Mouse (Mus musculus): ENCODE data around the gene Fasn.
"Not testable (repeated sequence)": the region's sequence is repeated elsewhere in the genome, so short reads cannot be mapped to it uniquely, and the experiment has no call there.

Gene Fasn

DNA sequence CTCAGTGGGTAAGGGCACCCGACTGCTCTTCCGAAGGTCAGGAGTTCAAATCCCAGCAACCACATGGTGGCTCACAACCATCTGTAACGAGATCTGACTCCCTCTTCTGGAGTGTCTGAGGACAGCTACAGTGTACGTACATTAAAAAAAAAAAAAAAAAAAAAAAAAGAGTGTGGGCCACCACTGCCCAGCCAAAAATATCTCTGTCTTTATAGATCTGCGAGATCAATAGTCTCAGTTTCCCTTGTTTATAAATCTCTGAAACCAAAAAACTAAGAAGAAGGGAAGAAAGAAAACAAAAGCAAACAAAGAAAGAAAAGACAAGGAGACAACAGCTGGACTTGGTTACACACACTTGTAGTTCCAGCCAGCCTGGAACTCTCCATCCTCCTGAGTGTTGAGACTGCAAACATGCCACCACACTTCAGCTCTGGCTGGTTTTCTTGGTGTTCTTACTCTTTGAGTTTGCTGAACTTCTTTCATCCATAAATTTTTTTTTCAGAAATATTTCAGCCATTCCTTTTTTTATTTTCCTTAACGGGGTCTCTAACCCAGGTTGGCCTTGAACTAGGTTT lies 24.9 kb downstream of the Fasn start:
- in situ Hi-C loops (cut with MboI; ENCODE audit: low sequenced_read_pairs): no loop called here

DNA sequence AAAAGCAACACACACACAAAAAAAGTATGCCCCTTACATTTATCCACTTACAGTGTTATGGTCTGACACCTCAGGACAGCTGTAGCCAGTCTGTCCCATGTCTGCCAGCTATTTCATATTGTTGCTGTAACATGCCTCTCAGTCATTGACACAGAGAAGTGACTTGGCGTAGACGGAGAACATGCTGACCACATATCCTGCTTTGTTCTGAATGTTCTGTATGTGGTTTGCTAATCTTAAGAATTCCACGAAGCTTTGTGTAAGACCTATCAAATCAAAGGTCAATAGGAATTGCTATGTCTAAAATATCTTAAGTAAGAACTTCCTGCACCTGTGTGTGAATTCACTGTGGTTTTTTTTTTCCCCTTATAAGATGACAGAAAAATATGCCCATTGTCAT lies 26.1 kb downstream of the Fasn start:
- in situ Hi-C loops (cut with MboI; ENCODE audit: low sequenced_read_pairs): no loop called here

DNA sequence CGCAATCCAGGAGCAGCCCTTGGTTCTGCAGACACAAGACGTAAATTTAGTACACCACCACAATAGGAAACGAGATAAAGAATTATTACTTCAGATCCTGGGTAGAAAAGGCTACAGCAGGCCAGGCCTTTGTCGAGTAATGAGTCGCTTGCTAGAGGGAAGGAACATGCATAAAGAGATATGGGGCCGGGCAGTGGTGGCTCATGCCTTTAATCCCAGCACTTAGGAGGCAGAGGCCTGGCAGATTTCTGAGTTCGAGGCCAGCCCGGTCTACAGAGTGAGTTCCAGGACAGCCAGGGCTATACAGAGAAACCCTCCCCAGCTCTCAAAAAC lies 27.8 kb downstream of the Fasn start:
- in situ Hi-C loops (cut with MboI; ENCODE audit: low sequenced_read_pairs): no loop called here

DNA sequence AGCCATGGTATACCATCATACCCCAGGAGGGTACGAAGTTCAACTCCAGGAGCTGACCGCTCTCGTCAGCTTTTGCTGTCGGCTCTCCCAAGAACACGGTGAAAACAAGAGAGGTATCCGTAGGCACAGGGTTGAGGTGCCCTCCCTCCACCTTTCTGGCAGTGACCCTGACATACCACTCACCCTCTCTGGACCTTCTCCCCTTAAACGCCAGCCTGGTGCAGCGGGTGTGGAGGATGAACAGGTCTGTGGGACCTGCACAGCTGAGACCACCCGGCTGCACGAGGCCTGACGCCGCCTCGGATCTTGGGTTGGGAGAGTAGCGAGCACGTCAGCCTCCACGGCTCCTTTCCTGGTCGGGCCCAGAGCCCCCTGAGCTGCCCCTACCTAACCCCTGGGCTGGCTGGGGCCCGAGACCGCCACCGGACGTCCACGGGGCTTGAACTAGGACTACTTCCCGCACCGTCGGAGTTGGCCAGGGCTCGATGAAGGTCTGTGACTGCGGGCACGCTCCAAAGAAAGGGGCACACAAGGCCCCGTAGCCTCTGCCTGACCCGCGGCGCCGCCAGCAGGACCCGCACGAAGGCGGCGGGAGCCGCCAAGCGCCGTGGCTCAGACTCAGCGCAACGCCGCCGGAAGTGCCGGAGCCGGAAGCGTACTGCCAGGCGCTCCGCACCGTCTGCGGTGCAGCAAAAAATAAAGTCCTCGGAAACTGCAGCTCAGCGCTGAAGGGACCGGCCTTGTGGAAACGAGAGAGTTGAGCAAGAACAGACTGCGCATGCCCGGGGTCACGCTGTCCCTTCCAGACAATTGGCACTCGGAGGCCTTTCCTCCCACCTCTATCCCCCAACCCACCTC lies 28.4 kb downstream of the Fasn start, which contains the start of gene Dus1l:
Gene Dus1l, minus strand, starts transcription at position 648 of the 858 bp plus-strand sequence.
- in situ Hi-C loops (cut with MboI; ENCODE audit: low sequenced_read_pairs): no loop called here

DNA sequence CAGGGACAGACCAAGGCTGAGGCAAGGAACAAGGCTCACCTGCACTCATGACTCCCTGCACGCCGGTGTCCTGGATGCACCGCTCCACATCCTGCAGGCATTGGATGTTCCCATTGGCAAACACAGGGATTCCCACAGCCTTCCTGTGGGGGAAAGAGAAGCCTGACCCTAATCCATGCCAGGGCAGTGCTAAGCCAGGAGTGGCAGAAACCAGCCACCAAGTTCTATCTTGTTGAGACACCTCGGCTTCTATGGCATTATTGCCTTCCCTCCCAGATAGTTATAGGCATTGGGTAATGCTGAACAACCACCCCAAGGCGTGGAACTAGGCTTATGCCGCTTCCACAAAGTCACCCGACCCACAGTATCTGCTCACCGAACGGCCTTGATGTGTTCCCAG lies 31.7 kb downstream of the Fasn start:
- in situ Hi-C loops (cut with MboI; ENCODE audit: low sequenced_read_pairs): no loop called here

DNA sequence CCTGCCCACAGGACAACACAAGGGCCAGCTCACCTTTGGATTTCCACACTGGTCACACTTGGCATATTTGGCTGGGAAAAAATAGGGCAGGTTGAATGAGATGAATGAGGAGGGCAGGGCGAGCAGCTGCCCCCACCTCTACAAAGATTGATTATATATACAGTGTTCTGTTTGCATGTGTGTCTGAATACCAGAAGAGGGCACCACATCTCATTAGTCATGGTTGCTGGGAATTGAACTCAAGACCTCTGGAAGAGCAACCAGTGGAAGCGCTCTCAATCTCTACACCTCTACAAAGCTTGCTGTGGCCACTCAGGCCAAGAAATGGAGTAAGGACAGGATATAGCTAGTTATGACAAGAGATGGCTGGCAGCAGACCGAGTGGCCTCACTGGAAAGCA lies 34.5 kb downstream of the Fasn start:
- in situ Hi-C loops (cut with MboI; ENCODE audit: low sequenced_read_pairs): no loop called here

DNA sequence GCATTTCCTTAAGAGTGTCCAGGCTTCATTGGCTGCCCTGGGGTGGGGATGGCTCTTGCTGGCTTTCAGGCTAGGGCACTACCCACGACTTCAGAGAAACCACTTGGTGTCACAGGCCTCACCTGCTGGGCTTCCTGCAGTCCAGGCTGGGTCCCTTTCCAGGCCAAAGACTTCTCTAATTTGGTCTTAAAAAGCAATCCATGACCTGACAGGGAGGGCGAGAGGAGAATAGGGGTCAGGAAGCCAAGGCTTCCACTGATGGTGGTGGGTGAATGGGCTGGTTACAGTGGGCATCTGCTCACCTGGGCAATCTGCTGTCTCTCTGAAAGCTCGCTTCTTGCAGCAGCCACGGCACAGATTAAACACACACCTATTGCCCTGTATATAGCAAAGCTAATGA lies 35.0 kb downstream of the Fasn start:
- in situ Hi-C loops (cut with MboI; ENCODE audit: low sequenced_read_pairs): no loop called here

DNA sequence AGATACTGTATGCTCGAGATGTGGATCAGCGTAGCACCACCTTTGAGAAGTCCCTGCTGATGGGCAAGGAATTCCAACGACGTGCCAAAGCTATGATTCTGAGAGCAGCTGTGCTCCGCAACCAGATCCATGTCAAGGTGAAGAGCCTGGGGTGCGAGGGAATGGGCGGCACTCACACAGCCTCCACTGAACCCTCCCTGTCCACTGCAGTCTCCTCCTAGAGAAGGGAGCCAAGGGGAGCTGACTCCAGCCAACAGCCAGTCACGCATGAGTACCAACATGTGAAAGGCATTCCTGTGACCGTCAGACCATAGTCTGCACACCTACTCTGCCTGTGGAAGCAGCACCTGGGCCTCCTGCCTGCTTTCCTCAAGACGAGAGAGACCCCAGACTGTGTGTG lies 35.9 kb downstream of the Fasn start:
- in situ Hi-C loops (cut with MboI; ENCODE audit: low sequenced_read_pairs): not testable (repeated sequence)

DNA sequence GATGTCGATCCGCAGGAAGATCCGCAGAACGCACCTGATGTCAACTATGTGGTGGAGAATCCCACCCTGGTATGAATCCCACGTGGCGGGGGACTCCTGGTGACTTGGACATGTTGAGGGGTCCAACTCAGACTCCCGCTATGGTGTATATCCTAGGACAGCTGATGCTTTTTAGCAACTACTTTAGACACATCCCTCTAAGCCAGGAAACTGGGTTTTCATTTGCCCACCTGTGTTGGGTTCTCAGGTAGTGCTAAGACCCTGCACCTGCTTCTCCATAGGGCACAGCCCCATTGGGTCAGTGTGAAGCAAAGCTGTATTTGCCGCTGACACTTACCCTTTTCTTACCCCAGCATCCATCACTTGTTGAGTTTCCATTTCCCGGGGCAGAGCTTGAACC lies 39.2 kb downstream of the Fasn start:
- in situ Hi-C loops (cut with MboI; ENCODE audit: low sequenced_read_pairs): no loop called here

DNA sequence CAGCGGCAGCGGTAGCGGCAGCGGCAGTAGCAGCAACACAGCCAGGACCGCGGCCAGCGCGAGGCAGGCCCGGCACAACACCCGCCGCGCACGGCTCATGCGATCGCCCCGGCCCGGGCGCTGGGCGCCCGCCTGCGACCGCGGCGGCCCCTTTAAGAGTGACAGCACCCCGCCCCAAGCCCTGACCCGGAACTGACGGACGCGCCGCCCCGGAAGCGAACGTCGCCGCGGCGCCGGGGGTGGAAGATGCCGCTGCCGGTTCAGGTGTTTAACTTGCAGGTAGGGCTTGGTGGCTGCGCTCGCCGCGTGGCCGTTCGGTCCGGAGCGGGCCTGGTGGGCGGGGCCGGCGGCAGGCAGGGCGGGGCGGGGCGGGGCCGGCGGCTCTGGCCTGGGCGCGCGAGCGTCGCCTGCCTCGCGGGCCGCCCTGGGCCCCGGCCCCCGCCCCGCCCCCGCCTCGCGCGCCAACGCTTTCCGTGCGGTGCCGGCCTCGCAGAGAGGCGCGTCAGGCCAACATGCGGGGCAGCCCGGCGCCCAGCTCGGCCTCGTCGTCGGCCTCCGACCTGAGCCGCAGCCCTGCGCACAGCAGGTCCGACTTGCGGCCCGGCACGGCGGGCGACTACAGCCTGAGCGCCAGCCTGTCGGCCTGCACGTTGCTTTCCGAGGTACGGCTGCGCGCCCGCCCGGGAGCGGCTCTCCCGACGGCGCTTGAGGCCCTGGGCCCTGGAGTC lies 40.1 kb downstream of the Fasn start, which contains the start of the genes Rfng and Gps1:
Gene Rfng, minus strand, starts transcription at position 144 of the 728 bp plus-strand sequence.
Gene Gps1, plus strand, starts transcription at position 209 of the 728 bp plus-strand sequence.
- in situ Hi-C loops (cut with MboI; ENCODE audit: low sequenced_read_pairs): no loop called here

DNA sequence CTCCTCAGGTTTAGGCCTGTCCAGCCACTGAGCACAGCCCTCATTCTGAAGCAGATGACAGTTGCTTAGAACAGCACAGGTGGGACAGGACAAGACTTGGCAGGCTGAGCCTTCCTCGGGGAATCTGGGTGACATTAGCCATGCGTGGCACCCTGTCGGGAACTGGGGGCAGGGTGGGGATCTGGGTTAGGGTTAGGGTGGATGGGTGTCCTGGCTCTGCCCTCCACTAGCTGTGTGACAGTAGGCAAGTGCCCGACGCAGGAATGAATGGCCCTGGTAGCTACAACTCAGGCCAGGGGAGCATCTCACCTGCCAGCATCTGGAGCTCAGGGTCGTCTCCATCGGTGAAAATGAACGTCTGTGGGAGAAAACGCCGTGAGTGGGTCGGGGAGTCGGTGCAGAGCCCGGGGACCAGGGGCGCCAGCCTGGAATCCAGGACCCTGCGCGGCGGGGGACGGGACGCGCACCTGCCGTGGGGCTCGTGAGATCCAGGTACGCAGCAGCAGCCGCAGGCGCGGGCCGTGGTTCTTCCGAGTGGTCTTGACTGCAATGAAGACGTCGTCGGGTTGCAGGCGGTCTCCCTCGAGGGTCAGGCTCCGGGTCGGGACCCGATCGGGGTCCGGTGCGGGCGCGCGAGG lies 40.8 kb downstream of the Fasn start:
- in situ Hi-C loops (cut with MboI; ENCODE audit: low sequenced_read_pairs): no loop called here

DNA sequence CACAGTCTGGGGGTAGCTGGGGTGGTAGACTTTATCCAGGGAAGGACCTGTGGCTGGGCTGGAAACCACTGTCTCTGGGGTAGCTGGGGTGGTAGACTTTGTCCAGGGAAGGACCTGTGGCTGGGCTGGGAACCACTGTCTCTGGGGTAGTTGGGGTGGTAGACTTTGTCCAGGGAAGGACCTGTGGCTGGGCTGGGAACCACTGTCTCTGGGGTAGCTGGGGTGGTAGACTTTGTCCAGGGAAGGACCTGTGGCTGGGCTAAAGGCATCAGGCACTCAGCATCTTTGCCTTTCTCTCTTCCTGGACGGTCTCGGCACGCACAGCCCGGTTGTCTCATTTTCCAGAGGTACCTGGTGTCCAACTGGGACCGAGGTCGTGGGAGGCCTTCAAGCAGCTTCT lies 43.0 kb downstream of the Fasn start:
- in situ Hi-C loops (cut with MboI; ENCODE audit: low sequenced_read_pairs): not testable (repeated sequence)

DNA sequence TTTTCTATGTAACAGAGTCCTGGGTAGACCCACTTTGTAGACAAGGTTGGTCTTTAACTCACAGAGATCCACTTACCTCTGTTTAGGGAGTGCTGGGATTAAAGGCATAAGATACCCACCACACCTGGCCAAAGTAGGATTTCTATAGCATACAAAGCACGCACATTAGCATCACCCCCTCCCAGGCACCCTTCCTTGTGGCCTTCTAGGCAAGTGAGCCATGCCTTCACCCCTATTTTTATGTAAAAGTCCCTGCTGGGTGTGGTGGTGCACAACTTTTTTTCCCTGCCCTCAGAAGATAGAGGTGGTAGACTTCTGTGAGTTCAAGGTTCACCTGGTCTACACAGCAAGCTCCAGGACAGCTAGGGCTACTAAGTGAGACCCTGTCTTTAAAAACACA lies 44.5 kb downstream of the Fasn start:
- in situ Hi-C loops (cut with MboI; ENCODE audit: low sequenced_read_pairs): no loop called here

DNA sequence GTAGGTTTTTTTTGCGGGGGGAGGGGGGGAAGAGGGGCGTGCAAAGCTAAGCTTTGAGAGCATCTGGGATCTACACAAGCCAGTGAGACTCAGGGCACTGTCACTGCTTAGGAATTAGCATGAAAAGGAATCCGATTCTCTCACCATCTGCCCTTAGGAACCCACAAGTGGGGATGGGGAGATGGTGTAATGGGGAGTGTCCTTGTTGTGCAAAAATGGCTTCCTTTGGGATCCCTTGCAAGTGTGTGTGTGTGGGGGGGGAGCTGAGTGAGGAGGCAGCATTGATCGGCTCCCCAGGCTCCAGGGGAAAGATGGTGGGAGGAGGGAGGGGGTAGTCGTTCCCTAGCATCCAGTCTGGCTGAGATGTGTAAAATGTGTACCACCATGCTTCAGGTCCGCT lies 47.2 kb downstream of the Fasn start:
- in situ Hi-C loops (cut with MboI; ENCODE audit: low sequenced_read_pairs): no loop called here

DNA sequence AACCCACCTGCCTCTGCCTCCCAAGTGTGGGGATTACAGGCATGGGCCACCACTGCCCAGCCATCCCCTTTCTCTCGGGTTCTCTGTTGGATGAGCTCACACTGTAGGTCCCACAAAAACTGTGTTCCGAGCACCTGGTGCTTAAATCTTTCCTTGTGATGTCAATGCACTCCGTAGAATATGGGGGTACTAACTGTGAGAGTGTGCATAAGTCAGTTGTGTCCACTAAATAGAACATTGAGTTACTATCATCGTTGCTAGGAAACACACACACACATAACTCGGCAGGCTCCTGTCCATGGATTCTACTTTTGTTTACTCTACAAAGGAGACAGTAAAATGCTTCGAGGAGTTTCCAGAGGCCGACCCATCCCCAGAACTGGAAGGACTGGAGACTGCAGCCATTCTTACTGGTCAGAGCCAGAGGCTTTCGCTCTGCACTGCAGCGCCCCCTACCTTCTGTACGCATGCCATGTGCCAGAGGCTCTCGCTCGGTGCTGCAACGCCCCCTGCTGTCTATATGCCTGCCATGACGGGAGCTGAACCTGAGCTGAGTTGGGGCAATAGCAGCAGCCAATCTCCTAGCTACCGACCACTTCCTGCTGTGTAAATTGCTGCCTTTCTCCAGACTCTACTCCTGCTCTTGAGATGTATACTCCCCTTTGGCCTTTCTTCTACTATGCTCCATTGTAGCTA lies 48.4 kb downstream of the Fasn start:
- in situ Hi-C loops (cut with MboI; ENCODE audit: low sequenced_read_pairs): no loop called here

DNA sequence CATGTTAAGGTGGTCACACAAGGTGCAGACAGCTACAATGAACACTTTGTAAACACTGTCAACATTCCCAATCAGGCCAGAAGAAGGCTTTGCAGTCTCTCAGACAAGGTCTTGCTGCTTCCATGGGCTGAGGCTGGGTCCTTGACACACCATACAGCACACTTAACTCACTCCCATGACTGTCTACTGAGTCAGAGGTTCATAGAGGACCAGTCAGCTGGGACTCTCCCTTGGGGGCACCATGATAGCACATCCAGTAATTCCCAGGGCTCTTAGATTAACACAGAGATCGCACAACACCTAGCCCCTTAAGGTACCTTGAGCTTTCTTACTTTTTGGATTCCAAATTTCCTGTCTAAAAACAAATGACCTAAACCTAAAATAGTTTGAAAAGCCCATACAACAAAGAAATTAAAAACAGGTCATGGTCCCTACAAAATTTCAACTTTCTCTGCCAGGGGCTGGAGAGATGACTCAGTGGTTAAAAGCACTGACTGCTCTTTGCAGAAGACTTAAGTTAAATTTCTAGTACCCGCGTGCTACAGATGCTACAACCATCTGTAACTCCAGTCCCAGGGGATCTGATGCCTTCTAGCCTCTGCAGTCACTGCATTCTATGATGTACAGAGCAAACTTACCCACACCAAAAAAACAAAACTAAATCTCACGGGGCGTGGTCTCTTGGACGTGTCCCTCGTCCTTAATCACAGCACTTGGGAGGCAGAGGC lies 50.7 kb downstream of the Fasn start:
- in situ Hi-C loops (cut with MboI; ENCODE audit: low sequenced_read_pairs): no loop called here

DNA sequence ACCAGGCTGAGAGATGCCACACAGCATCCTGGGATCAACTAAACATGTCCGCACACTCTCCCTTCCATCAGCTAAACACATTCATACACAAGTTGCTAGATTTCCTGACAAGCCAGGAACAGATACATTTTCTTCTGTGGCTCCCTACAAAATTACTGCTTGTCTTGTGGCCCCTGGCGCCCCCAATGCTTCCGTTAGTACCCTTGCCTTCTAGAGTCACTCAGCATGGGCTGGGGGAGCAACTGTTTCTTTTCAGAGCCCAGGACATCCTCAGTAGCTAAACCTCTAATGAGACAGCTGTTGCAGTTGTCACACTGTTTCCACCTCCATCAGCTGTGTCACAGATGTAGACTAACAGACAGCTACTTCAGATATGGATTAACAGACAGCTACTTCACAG lies 51.6 kb downstream of the Fasn start:
- in situ Hi-C loops (cut with MboI; ENCODE audit: low sequenced_read_pairs): no loop called here

DNA sequence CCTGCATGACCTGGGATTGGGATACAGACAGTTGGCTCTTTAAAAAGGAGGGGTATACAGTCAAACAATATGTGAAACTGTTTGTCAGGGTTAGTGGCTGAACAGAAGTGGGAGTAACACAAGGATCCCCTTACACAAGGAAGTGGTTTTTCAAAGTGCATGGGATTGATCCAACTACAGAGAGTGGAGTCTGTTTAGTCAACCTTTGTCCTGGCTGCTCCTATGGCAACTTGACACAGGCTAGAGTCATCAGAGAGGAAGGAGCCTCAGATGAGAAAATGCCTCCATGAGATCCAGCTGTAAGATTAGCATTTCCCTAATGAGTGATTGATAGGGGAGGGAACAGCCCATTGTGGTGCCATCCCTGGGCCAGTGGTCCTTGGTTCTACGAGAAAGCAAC lies 56.1 kb downstream of the Fasn start:
- in situ Hi-C loops (cut with MboI; ENCODE audit: low sequenced_read_pairs): no loop called here

DNA sequence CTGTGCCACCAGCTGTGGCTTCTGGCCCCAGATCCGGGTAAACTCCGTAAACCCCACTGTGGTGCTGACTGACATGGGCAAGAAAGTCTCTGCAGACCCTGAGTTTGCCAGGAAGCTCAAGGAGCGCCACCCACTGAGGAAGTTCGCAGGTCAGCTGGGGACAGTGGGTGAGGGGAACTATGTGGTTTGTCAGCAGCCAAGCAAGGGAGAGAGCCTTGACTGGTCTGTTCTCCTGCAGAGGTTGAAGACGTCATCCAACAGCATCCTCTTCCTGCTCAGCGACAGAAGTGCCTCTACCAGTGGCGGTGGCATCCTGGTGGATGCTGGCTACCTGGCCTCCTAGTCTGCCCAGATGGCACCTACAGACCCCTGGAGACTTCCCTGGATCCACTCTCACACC lies 57.3 kb downstream of the Fasn start:
- in situ Hi-C loops (cut with MboI; ENCODE audit: low sequenced_read_pairs): not testable (repeated sequence)
